Mouse (Mus musculus): ENCODE measurements around the gene Lars2. TPM values are rescaled to one million over a fixed set of nuclear protein-coding genes. Genes with fewer than 3 reads are reported as not detected.

The Lars2 gene
- polyA plus RNA-seq, 1 experiment = 2,134 TPM

DNA sequence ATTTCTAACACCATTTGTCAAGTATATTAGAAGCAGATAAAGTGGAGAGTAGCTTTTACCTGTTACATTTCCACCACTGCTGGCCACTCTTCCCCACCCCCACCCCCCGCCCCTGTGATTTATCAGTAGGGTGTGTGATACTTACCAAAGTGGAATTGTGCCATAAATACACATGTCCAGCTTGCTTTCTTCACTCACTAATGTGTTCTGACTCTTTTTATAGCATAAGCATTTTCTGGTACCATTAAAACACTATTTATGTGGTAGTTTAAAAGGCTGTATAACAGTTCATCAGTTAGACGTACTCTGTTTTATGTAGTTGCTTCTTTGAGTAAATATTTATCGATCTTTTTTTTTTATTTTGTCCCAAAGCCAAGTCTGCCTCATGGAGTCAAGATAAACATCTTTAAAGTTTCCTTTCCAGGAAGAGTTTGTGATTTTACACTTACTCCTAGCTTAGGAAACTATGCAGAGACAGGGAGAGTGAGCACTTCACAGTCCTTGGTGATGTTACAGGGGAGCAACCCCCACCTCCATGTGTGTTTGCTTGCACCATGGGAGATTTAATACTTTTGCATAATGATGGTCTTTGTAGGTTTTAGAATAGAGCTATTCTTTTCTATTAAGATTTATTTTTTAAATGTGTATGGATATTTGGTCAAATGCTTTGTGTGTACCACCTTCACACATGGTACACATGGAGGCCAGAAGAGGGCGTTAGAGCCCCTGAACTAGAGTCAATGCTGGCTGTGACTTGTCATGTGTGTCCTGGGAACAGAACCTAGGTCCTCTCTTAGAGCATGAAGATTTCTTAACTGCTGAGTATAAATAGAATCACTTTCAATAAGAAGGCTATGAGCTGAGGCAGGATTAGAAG lies 139.8 kb downstream of the Lars2 start:
- TF ChIP-seq POLR2A (IDR thresholded peaks at IDR 0.05; ENCODE audit: borderline replicate concordance, insufficient read depth, low read length) (no peak), CTCF (IDR thresholded peaks at IDR 0.05; ENCODE audit: borderline replicate concordance, insufficient read depth, low read depth, low read length) (no peak)
- H3K27me3 ChIP-seq (ENCODE audit: control insufficient read depth, insufficient read depth, low read length) = no peaks in the 10 kb centered on the region
- 77% methylated on average over 4 of the region's 4 CpGs for WGBS
- H3K4me1 ChIP-seq (ENCODE audit: control insufficient read depth, insufficient read depth, low read length) = no peaks in the 10 kb centered on the region
- H3K27ac ChIP-seq (ENCODE audit: insufficient read depth, low read length) = no peak overlapping the region
- no peak overlapping the region for H3K4me3 ChIP-seq (replicated peaks; ENCODE audit: insufficient read depth, low read depth, low read length)
- DNase-seq = no peak

DNA sequence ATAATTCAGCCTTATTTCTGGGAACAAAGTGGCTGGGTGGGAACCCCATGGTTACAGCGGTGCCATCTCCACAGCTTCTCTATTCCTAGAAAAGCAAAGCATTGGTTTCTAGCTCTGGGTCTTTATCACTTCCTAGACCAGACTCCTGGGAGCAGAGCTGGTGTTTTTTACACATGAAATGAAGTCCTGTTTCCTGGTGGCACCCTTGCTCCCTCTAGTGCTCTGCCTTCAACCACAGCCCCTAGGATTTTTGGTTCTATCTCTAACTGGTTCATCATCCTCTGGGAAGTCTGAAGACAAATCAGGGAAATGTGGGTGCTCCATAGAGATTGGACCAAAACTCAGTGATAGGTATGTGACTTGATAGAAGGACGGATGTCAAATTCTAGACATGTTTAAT lies 140.7 kb downstream of the Lars2 start:
- no peak for DNase-seq
- 90% methylated on average over 2 of the region's 2 CpGs for WGBS
- H3K27ac ChIP-seq (ENCODE audit: insufficient read depth, low read length) = no peak overlapping the region
- no peaks in the 10 kb centered on the region for H3K4me1 ChIP-seq (ENCODE audit: control insufficient read depth, insufficient read depth, low read length)
- no peak overlapping the region for H3K4me3 ChIP-seq (replicated peaks; ENCODE audit: insufficient read depth, low read depth, low read length)
- TF ChIP-seq POLR2A (IDR thresholded peaks at IDR 0.05; ENCODE audit: borderline replicate concordance, insufficient read depth, low read length) = no peak
- TF ChIP-seq CTCF (IDR thresholded peaks at IDR 0.05; ENCODE audit: borderline replicate concordance, insufficient read depth, low read depth, low read length) = no peak
- no peaks in the 10 kb centered on the region for H3K27me3 ChIP-seq (ENCODE audit: control insufficient read depth, insufficient read depth, low read length)

DNA sequence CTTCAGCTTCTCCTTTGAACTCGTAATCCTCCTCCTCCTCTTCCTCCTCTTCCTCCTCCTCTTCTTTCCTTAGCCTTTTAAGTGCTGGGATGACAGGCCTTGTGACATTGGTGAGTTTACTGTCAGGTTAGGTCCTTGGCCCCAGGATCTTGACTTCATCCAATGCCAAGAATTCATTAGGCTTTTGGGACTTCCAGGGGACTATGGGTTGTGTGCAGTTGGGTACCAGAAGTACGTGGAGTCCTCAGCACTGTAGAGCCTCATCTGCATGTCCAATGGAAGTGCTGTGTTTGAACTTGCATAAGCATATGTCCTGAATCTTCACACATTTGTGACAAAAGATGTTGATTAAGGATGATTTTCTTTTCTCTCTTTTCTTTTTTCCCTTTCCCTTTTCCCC lies 142.3 kb downstream of the Lars2 start:
- no peaks in the 10 kb centered on the region for H3K4me1 ChIP-seq (ENCODE audit: control insufficient read depth, insufficient read depth, low read length)
- H3K27ac ChIP-seq (ENCODE audit: insufficient read depth, low read length) = no peak overlapping the region
- DNase-seq = no peak
- WGBS = 87% methylated on average over 2 of the region's 2 CpGs
- no peaks in the 10 kb centered on the region for H3K27me3 ChIP-seq (ENCODE audit: control insufficient read depth, insufficient read depth, low read length)
- H3K4me3 ChIP-seq (replicated peaks; ENCODE audit: insufficient read depth, low read depth, low read length) = no peak overlapping the region
- TF ChIP-seq CTCF (IDR thresholded peaks at IDR 0.05; ENCODE audit: borderline replicate concordance, insufficient read depth, low read depth, low read length) = no peak
- TF ChIP-seq POLR2A (IDR thresholded peaks at IDR 0.05; ENCODE audit: borderline replicate concordance, insufficient read depth, low read length) = no peak

DNA sequence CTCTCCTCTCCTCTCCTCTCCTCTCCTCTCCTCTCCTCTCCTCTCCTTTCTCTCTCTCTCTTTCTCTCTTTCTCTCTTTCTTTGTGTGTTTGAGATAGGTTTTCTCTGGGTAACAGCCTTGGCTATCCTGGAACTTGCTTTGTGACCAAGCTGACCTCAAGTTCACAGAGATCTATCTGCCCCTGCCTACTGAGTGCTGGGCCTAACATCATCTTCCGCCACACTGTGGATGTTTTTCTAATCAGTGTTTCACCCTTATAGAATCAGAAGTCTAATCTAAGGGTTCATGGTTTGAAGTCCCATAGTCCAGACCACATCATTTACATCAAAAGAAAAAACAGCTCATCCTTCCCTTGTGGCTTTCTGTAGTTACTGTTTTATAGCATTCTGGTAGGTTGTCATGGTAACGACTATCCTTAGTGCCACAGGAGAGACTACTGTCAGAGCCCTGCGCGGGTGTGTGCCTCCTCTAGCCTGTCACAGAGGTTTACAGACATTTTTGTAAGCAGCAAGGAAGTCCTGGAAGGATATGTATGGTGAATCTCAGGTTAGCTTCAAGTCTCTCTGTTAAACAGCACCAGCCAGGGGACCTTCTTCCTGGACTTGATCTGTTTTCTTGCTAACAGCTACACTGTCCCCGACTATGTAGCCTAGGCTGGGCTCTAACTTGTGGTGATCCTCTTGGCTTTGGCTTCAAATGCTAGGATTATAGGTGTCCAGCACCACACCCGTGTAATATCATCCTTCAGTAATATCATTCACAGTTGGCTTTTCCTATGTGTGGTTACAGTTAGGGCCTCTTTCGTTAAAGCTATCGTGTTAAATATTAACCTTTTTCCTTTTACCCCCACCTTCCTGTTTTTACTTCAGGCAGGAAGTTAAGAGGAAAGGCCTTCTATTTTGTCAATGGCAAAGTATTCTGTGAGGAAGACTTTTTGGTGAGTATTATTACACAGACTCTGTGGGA lies 143.2 kb downstream of the Lars2 start:
- no peak for TF ChIP-seq POLR2A (IDR thresholded peaks at IDR 0.05; ENCODE audit: borderline replicate concordance, insufficient read depth, low read length)
- no peak for TF ChIP-seq CTCF (IDR thresholded peaks at IDR 0.05; ENCODE audit: borderline replicate concordance, insufficient read depth, low read depth, low read length)
- Histone ChIP-seq H3K27ac (ENCODE audit: insufficient read depth, low read length) (no peak overlapping the region), H3K27me3 (ENCODE audit: control insufficient read depth, insufficient read depth, low read length) (no peaks in the 10 kb centered on the region), H3K4me1 (ENCODE audit: control insufficient read depth, insufficient read depth, low read length) (no peaks in the 10 kb centered on the region), H3K4me3 (replicated peaks; ENCODE audit: insufficient read depth, low read depth, low read length) (no peak overlapping the region)
- no peak for DNase-seq
- WGBS = 86% methylated on average over 8 of the region's 8 CpGs

GRCm38 (mm10) chr9:123510926-123511325 lies 144.2 kb downstream of the Lars2 start:
- Histone ChIP-seq H3K27me3 (ENCODE audit: control insufficient read depth, insufficient read depth, low read length) (no peaks in the 10 kb centered on the region), H3K4me1 (ENCODE audit: control insufficient read depth, insufficient read depth, low read length) (no peaks in the 10 kb centered on the region), H3K4me3 (replicated peaks; ENCODE audit: insufficient read depth, low read depth, low read length) (no peak overlapping the region), H3K27ac (ENCODE audit: insufficient read depth, low read length) (no peak overlapping the region)
- 92% methylated on average over 5 of the region's 5 CpGs for WGBS
- no peak for DNase-seq
- no peak for TF ChIP-seq POLR2A (IDR thresholded peaks at IDR 0.05; ENCODE audit: borderline replicate concordance, insufficient read depth, low read length)
- no peak for TF ChIP-seq CTCF (IDR thresholded peaks at IDR 0.05; ENCODE audit: borderline replicate concordance, insufficient read depth, low read depth, low read length)

Other genes starting within 250 kb of the Lars2 start
- 15.4 and 15.7 TPM in 2 replicates for gene Clec3b, start 216.0 kb upstream of the Lars2 start, polyA plus RNA-seq (2012; rRNA removed)
- 0.05 and 0.06 TPM in 2 replicates for gene Cdcp1, start 150.9 kb upstream of the Lars2 start, polyA plus RNA-seq (2012; rRNA removed)
- 12.8 and 14.5 TPM in 2 replicates for gene Tmem158, start 106.2 kb upstream of the Lars2 start, polyA plus RNA-seq (2012; rRNA removed)
- 5.9 and 6.5 TPM in 2 replicates for gene Limd1, start 111.8 kb downstream of the Lars2 start, polyA plus RNA-seq (2012; rRNA removed)
- gene Sacm1l, start 162.8 kb downstream of the Lars2 start, polyA plus RNA-seq (2012; rRNA removed) = 57.1 and 58.1 TPM in 2 replicates

Measured in cerebellum, adult 2 months (tissue).